Mouse (Mus musculus) left cerebral cortex, adult 18-20 months (tissue): ENCODE data around the gene Lrp6. TPM values are rescaled to one million over a fixed set of nuclear protein-coding genes. Genes with fewer than 3 reads are reported as not detected.

Experiments
- DNase-seq, 2 experiments: peaks; one replicate each; pipeline ENCODE4 v3.0.0; 2021 to 2022; ENCODE audit warnings: low spot score in 2 of 2, mixed read lengths in 1 of 2
- total RNA-seq, 2 experiments: library from RNA; stranded (reverse); gene quantifications; 2 replicates each; pipeline ENCODE4 v1.2.3; 2021

Gene Lrp6
- total RNA-seq, 2 experiments from 2014 or later, result 45.9 to 47.3 TPM

DNA sequence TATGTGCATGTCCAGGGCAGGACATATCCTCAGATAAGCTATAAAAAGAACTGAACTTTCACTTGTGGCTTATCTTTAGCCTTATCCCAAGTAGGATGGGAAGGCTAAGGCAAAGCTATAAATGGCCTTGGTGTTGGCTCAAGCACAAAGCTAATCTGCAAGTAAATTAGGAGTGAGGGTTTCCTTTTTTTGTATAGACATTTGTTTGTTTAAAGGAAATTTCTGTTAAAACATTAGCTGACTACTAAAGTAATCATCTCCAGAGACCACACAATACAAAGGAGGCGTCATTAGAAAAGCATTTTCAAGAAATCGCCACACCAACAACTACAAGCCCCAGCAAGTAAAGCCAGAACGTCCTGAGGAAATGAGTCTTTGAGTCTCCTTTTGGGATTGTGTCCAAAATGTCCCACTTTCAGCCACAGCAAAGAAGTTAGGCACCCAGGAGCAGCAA is 8.6 kb upstream of the Lrp6 start:
- DNase-seq, result no peak

DNA sequence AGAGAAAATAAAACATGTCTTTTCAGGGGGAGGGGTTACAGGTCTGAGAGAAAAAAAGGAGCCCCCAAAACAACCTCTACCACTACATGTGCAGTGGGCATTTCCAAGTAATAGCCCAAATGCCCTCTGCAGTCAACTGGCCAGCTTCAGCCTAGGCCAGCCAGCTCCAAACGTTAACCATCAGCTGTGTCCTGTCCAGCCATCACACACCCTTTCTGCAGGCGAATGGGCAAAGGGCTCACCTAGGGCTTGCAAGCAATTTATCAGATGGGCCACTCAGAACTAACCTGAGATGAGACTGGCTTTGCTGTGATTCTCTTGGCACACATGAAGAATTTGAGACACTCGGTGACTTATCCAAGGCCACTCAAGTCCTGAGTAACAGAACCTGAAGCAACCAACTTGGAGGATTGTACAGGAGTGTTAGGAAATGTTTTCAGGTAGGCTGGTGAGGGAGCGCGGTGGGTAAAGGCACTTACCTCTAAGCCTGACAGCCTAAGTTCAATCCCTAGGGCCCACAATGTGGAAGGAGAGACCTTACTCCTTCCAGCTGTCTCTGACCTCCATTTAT is 1.3 kb upstream of the Lrp6 start:
- DNase-seq, result no peak

GRCm38 (mm10) chr6:134566248-134566817 is 432 bp downstream of the Lrp6 start:
- DNase-seq, result no peak

DNA sequence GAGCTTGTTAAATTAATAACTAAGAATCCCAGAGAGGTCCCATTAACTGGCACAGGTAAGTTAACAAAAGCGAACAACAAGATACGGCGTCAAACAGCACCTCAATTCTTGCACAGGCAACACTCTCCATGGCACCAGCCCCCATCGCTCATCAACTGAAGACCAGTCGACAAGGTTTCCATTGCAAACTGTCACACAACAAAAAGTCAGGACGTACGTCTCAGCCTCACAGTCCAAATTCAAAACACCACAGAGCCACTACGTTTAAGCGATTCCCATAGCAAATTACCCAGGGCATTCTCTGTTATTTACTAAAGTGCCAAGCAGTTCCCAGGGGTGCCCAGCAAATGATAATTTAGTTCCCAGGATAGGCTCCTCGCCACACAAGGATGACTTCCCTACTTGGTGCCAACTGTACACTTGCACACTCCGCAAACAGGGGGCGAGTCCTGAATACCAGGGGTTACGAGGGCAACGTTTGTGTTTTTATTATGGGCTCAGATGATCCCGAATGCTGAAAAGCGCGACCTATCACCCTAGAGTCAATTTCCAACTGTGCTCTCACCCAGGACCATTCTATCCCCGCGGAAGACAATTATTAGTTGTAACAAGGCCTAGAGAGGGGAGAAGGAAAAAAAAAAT is 1.0 kb downstream of the Lrp6 start:
- peak in 1 of 2 experiments; percentile 10 for DNase-seq

DNA sequence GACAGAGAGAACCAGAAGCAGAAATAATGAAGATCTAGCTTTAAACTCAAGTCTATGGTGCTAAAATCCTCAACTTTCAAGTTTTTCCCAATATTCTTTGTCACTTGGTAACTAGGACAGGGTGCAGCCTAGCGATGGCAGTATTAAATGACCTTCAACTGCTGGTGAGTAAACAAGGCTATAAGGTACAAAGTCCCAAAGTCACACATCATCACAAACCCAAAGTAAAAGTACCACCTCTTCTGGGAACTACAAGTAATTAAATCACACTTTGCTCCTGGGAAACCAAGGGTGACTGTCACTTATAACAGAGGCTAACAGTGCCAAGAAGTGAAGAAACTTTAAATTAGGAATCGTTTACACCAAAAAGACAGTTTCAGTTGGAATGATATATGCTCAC is 2.2 kb downstream of the Lrp6 start:
- no peak for DNase-seq

- no peak for DNase-seq
Observed at GRCm38 (mm10) chr6:134559635-134560034, 7.1 kb downstream of the Lrp6 start.

GRCm38 (mm10) chr6:134558546-134559129 is 8.1 kb downstream of the Lrp6 start:
- DNase-seq, result no peak

DNA sequence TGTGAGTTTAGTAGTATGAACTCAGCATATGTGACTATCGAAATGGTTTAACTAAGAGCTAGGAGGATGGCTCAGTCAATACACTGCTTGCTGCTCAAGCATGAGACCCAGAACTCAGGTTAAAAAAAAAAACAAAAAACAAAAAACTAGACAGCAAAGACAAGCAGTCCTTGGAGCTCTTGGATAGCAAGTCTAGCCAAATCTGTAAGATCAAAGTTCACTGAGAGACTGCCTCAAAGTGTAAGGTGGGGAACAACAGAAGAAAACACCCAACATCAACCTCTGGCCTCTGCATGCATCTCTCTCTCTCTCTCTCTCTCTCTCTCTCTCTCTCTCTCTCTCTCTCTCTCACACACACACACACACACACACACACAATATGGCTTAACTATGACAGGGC is 9.7 kb downstream of the Lrp6 start:
- DNase-seq, result no peak

GRCm38 (mm10) chr6:134556185-134556950 is 10.4 kb downstream of the Lrp6 start:
- no peak for DNase-seq

GRCm38 (mm10) chr6:134555178-134555577 is 11.6 kb downstream of the Lrp6 start:
- no peak for DNase-seq

DNA sequence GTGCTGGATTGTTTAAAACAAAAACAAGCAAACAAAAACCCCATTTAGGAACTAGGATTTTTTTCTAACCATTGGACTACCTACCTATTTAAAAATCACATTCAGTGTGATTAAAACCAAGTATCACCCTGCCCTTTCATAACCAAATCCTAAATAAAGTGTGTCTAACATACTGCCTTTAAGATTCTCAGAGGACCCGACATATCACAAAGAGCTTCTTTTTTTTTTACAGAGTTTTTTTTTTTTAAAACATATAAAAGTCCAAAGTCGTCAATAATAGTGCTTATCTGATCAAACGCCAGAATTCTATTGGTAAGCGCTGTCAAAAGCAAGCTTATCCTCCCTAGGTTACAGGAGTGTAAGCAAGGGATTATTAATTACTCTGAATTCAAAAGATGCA is 12.5 kb downstream of the Lrp6 start:
- DNase-seq, result no peak

GRCm38 (mm10) chr6:134551007-134551406 is 15.8 kb downstream of the Lrp6 start:
- DNase-seq, result no peak

GRCm38 (mm10) chr6:134550396-134550795 is 16.4 kb downstream of the Lrp6 start:
- no peak for DNase-seq

DNA sequence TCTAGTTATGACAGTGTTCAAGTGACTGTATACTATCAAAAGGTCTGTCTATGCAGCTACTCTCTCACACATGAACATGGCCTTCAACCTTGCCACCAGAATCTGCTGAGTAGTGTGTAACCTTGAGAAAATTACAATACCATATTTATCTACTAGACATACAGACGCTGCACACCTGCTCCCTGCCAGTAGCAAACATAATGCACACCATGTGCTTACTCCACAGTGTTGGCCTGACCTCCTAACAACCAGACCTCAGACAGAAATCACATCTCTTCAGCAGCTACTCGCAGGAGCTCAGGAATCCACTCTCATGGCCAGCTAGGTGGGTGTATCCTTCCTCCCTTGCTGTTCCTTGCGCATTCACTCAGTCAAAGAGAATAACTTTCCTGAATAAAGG is 21.9 kb downstream of the Lrp6 start:
- DNase-seq, result no peak

- DNase-seq, result no peak
Observed at GRCm38 (mm10) chr6:134544093-134544492, 22.7 kb downstream of the Lrp6 start.

DNA sequence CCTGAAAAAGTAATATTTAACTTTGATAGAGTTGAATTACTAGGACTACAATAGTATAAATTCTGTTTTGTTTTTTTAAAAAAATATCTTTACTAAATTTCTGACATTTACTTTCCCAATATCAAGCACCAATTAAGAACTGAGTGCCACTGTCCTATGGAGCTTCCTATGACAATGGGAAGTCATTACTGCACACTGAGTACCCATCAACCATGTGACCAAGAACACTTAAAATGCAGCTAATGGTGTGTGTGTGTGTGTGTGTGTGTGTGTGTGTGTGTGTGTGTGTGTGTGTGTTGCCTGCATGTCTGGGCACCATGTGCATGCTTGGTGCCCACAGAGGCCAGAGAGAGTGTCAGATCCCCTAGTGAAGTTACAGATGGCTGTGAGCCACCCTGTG is 23.2 kb downstream of the Lrp6 start:
- no peak for DNase-seq

GRCm38 (mm10) chr6:134542374-134542773 is 24.4 kb downstream of the Lrp6 start:
- DNase-seq, result no peak

GRCm38 (mm10) chr6:134540161-134540560 is 26.6 kb downstream of the Lrp6 start:
- DNase-seq, result no peak

- no peak for DNase-seq
Observed at GRCm38 (mm10) chr6:134539459-134539858, 27.3 kb downstream of the Lrp6 start.

DNA sequence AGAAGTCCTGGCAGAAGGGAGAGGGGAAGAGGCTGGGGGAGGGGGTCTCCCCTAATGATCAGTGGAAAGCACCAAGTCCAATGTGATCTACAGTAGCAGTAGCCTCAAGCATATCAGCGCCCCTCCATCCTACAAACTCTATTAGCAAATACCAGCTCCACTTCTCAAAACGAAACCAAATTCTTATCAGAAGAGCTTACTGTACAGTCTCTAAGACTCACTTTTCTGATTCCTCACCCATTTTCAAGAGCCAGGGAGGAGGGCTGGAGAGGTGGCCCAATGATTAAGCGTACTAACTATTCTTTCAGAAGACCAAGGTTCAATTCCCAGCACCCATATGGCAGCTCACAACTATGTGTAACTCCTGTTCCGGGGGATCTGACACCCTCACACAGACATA is 28.0 kb downstream of the Lrp6 start:
- no peak for DNase-seq

DNA sequence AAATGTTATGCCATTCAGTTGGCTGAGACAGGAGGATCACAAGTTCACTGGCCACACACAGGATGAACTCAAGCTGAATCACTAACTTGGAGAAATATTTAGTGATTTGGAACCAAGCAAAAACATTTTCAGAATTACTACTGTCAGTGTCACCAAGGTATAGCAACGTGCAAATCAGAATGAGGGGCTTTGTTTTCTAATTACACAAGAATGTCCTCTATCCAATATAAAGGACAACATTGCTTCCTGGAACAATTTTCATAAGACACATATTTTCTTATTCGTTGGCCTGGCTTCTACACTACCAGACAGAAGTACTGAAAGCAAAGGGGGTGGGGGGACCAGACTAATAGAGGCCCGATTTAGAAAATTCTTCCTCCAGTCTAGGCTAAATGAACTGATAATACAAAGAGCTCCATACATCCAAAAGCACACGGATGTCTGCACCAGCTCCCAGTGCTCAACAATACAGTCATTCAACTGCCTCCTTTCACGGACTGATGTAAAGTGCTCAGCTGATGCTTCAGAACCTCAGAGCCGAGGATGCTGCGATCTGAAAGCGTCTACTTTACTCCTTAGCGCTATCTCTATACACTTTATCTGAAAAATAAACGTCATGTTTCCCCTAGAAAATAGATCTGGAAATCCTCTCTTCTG is 29.2 kb downstream of the Lrp6 start:
- DNase-seq, result no peak
